Mouse (Mus musculus) heart, embryonic 10.5 days (tissue): ENCODE measurements around the gene Hebp2. TPM values are rescaled to one million over a fixed set of nuclear protein-coding genes. Genes with fewer than 3 reads are reported as not detected.
A peak's percentile ranks its signal among the peaks of the same experiment; 100 is the strongest.
"Not testable (repeated sequence)": the region's sequence is repeated elsewhere in the genome, so short reads cannot be mapped to it uniquely, and the experiment has no call there.

Source experiments
- DNase-seq: peaks from one replicate; pipeline ENCODE4 v3.0.0-alpha.2; 2017; ENCODE audit warnings: low spot score
- H3K27ac ChIP-seq: fragments of 300-500 bp; sonication (generic); 2 replicates; pipeline ENCODE4 v1.5.1; 2016; ENCODE audit warnings: mild to moderate bottlenecking
- H3K27me3 ChIP-seq: fragments of 300-500 bp; sonication (generic); 2 replicates; pipeline ENCODE4 v1.6.1; 2016; ENCODE audit warnings: mild to moderate bottlenecking; ENCODE audit not compliant: poor library complexity, insufficient read depth, severe bottlenecking
- H3K36me3 ChIP-seq: fragments of 300-500 bp; sonication (generic); 2 replicates; pipeline ENCODE4 v1.6.1; 2016; ENCODE audit warnings: mild to moderate bottlenecking, moderate library complexity
- H3K4me1 ChIP-seq: fragments of 300-500 bp; sonication (generic); 2 replicates; pipeline ENCODE4 v1.6.1; 2016; ENCODE audit warnings: mild to moderate bottlenecking
- H3K4me3 ChIP-seq: fragments of 300-500 bp; sonication (generic); 2 replicates; pipeline ENCODE4 v1.5.1; 2016; ENCODE audit warnings: mild to moderate bottlenecking, moderate library complexity
- H3K9me3 ChIP-seq: fragments of 300-500 bp; sonication (generic); 2 replicates; pipeline ENCODE4 v1.6.1; 2016; ENCODE audit warnings: mild to moderate bottlenecking, moderate library complexity
- WGBS: fragments of 180-500 bp; shearing (Covaris S2); methylation state at CpG from one replicate; pipeline ENCODE4 v1.1.7; 2016; 5-methylcytosine and 5-hydroxymethylcytosine counted together
- polyA plus RNA-seq: library from polyadenylated mRNA; unstranded; fragments of >200 nt; fragmentation: Nextera tagmentation; extraction: Ambion mirVana; gene quantifications from 2 replicates; pipeline ENCODE4 v1.2.1, GENCODE M21; 2016

The Hebp2 gene
- polyA plus RNA-seq = 18.6 and 20.2 TPM in 2 replicates

GRCm38 (mm10) chr10:18545813-18546235 is at the start of gene Hebp2:
TSS of gene Hebp2 (minus strand) at chr10:18546076.
- H3K36me3 ChIP-seq = no peaks in the 10 kb centered on the region
- H3K4me3 ChIP-seq = peak within 1 kb of the TSS; percentile 71
- under 1% methylated on average over 22 of the region's 22 CpGs for WGBS
- H3K27me3 ChIP-seq = no peaks in the 10 kb centered on the region
- peak within 1 kb of the TSS; percentile 87 for H3K27ac ChIP-seq
- H3K4me1 ChIP-seq = peaks cover 10% of the 10 kb centered on the region; the same call in 1 of the 2 replicates
- DNase-seq = peak; percentile 88
- no peaks in the 10 kb centered on the region for H3K9me3 ChIP-seq

GRCm38 (mm10) chr10:18589455-18589854 is 43.6 kb upstream of the Hebp2 start:
- Histone ChIP-seq H3K36me3 (no peaks in the 10 kb centered on the region), H3K9me3 (no peaks in the 10 kb centered on the region), H3K27me3 (peaks cover 3% of the 10 kb centered on the region; the same call in 1 of the 2 replicates), H3K4me3 (no peak overlapping the region), H3K4me1 (no peaks in the 10 kb centered on the region), H3K27ac (no peak overlapping the region)
- WGBS = 84% methylated on average over 5 of the region's 5 CpGs
- no peak for DNase-seq

- no peaks in the 10 kb centered on the region for H3K9me3 ChIP-seq
- no peak overlapping the region for H3K4me3 ChIP-seq
- no peaks in the 10 kb centered on the region for H3K36me3 ChIP-seq
- H3K4me1 ChIP-seq = no peaks in the 10 kb centered on the region
- DNase-seq = no peak
- H3K27me3 ChIP-seq = no peaks in the 10 kb centered on the region
- WGBS = 33% methylated on average over 7 of the region's 7 CpGs
- H3K27ac ChIP-seq = no peak overlapping the region
These were observed 38.3 kb upstream of the Hebp2 start for GRCm38 (mm10) chr10:18584188-18584587.

GRCm38 (mm10) chr10:18572581-18572980 is 26.7 kb upstream of the Hebp2 start:
- no peak overlapping the region for H3K27ac ChIP-seq
- H3K36me3 ChIP-seq = no peaks in the 10 kb centered on the region
- DNase-seq = no peak
- H3K4me3 ChIP-seq = no peak overlapping the region
- no peaks in the 10 kb centered on the region for H3K27me3 ChIP-seq
- 52% methylated on average over 2 of the region's 2 CpGs for WGBS
- H3K9me3 ChIP-seq = no peaks in the 10 kb centered on the region
- no peaks in the 10 kb centered on the region for H3K4me1 ChIP-seq

- Histone ChIP-seq H3K27me3 (no peaks in the 10 kb centered on the region), H3K9me3 (no peaks in the 10 kb centered on the region), H3K4me1 (no peaks in the 10 kb centered on the region), H3K27ac (no peak overlapping the region), H3K36me3 (no peaks in the 10 kb centered on the region), H3K4me3 (no peak overlapping the region)
- DNase-seq = no peak
- 9% methylated on average over 4 of the region's 4 CpGs for WGBS
These were observed 17.1 kb upstream of the Hebp2 start for GRCm38 (mm10) chr10:18562940-18563339.

GRCm38 (mm10) chr10:18561445-18561844 is 15.6 kb upstream of the Hebp2 start:
- WGBS = 52% methylated on average over 5 of the region's 5 CpGs
- no peaks in the 10 kb centered on the region for H3K4me1 ChIP-seq
- no peaks in the 10 kb centered on the region for H3K9me3 ChIP-seq
- no peak overlapping the region for H3K27ac ChIP-seq
- no peaks in the 10 kb centered on the region for H3K27me3 ChIP-seq
- H3K4me3 ChIP-seq = no peak overlapping the region
- H3K36me3 ChIP-seq = no peaks in the 10 kb centered on the region
- DNase-seq = no peak

GRCm38 (mm10) chr10:18559076-18559475 is 13.2 kb upstream of the Hebp2 start:
- H3K27ac ChIP-seq, H3K36me3 ChIP-seq, H3K27me3 ChIP-seq, H3K4me3 ChIP-seq, DNase-seq, H3K9me3 ChIP-seq, H3K4me1 ChIP-seq: not testable (repeated sequence)
- WGBS = 78% methylated on average over 9 of the region's 9 CpGs

GRCm38 (mm10) chr10:18549321-18550216 is 3.7 kb upstream of the Hebp2 start:
- Histone ChIP-seq H3K27me3 (no peaks in the 10 kb centered on the region), H3K4me1 (peaks cover 10% of the 10 kb centered on the region; the same call in 1 of the 2 replicates), H3K9me3 (no peaks in the 10 kb centered on the region), H3K4me3 (peak overlapping the region; percentile 60), H3K36me3 (no peaks in the 10 kb centered on the region), H3K27ac (0 out of 2 replicates have a peak overlapping the region, but pooled peaks have one; percentile 23)
- WGBS = 4% methylated on average over 35 of the region's 35 CpGs
- no peak for DNase-seq

- WGBS = 87% methylated on average over 4 of the region's 4 CpGs
- DNase-seq = no peak
- Histone ChIP-seq H3K9me3 (no peaks in the 10 kb centered on the region), H3K4me3 (no peak overlapping the region), H3K4me1 (peaks cover 10% of the 10 kb centered on the region; the same call in 1 of the 2 replicates), H3K27me3 (no peaks in the 10 kb centered on the region), H3K27ac (no peak overlapping the region), H3K36me3 (no peaks in the 10 kb centered on the region)
These were observed 1.5 kb upstream of the Hebp2 start for GRCm38 (mm10) chr10:18547381-18547780.

GRCm38 (mm10) chr10:18545309-18545708 is 567 bp downstream of the Hebp2 start:
- Histone ChIP-seq H3K9me3 (no peaks in the 10 kb centered on the region), H3K27me3 (no peaks in the 10 kb centered on the region), H3K4me3 (peak overlapping the region; percentile 71), H3K4me1 (peaks cover 10% of the 10 kb centered on the region; the same call in 1 of the 2 replicates), H3K36me3 (no peaks in the 10 kb centered on the region), H3K27ac (peak overlapping the region; percentile 87)
- DNase-seq = no peak
- 8% methylated on average over 13 of the region's 13 CpGs for WGBS

GRCm38 (mm10) chr10:18536889-18537288 is 9.0 kb downstream of the Hebp2 start:
- peaks cover 8% of the 10 kb centered on the region for H3K36me3 ChIP-seq
- H3K27ac ChIP-seq = no peak overlapping the region
- peaks cover 4% of the 10 kb centered on the region; the same call in 1 of the 2 replicates for H3K4me1 ChIP-seq
- H3K4me3 ChIP-seq = no peak overlapping the region
- no peaks in the 10 kb centered on the region for H3K9me3 ChIP-seq
- DNase-seq = no peak
- H3K27me3 ChIP-seq = no peaks in the 10 kb centered on the region
- WGBS = 86% methylated on average over 2 of the region's 2 CpGs

GRCm38 (mm10) chr10:18532293-18532692 is 13.6 kb downstream of the Hebp2 start:
- H3K4me3 ChIP-seq = no peak overlapping the region
- H3K27me3 ChIP-seq = no peaks in the 10 kb centered on the region
- H3K27ac ChIP-seq = no peak overlapping the region
- 45% methylated on average over 8 of the region's 8 CpGs for WGBS
- no peaks in the 10 kb centered on the region for H3K9me3 ChIP-seq
- peaks cover 10% of the 10 kb centered on the region for H3K4me1 ChIP-seq
- DNase-seq = no peak
- H3K36me3 ChIP-seq = peaks cover 16% of the 10 kb centered on the region

- Histone ChIP-seq H3K27me3 (no peaks in the 10 kb centered on the region), H3K36me3 (peaks cover 30% of the 10 kb centered on the region), H3K4me3 (no peak overlapping the region), H3K27ac (no peak overlapping the region), H3K9me3 (no peaks in the 10 kb centered on the region), H3K4me1 (peaks cover 25% of the 10 kb centered on the region)
- no peak for DNase-seq
- WGBS = 89% methylated on average over 4 of the region's 4 CpGs
These were observed 15.7 kb downstream of the Hebp2 start for GRCm38 (mm10) chr10:18530161-18530560.
